In the genomic region with DNA sequence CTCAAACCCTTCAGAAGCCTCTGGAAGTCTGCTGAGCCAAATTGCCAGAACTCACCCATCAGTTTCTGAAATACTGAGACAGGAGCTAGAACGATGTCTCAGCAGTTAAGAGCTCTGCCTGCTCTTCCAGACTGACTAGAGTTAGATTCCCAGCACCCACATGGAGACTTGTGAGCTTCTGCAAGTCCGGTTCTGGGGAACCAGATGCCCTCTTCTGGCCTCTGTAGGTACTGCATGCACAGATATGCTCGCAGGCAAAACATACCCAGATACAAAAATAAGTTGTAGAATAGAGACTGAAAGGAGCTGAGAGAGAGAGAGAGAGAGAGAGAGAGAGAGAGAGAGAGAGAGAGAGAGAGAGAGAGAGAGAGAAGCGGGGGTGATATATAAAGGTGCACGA, we compare ENCODE assay signal across 10 mouse cellular contexts. TPM values are rescaled to one million over a fixed set of nuclear protein-coding genes. Genes with fewer than 3 reads are reported as not detected.
DNase-seq lines count a peak whose midpoint lies in the region; TF ChIP-seq lines count a peak whose summit lies in the region.
"Had no signal": no experiment of that assay in that cellular context is flagged by ENCODE, and none has a peak within 500 bp of the region (broad histone marks: within the 10 kb centered on the region; RNA-seq: fewer than 3 reads in every experiment).

No protein-coding gene starts in this region.

- intact Hi-C loops in left cerebral cortex, postnatal 10 days (cut with DNase I) = no loop called here

- H3K4me3 ChIP-seq in layer of hippocampus, adult 2 months = no peak overlapping the region
- H3K4me3 ChIP-seq: midbrain, embryonic 10.5 days; neural tube, embryonic 12.5 days; stomach, embryonic 15.5 days had no signal

- TF ChIP-seq POLR2A in brain, embryonic 14.5 days (IDR thresholded peaks at IDR 0.05; ENCODE audit: borderline replicate concordance, extremely low read depth, insufficient read depth, insufficient read length, poor library complexity, severe bottlenecking) = no peak

- DNase-seq in layer of hippocampus, adult 2 months (ENCODE audit: low spot score in 2 of 2) = no peak
- DNase-seq in layer of hippocampus, postnatal 36 days = no peak
- DNase-seq in 416B (ENCODE audit: low read depth) = peak; percentile 67
- peak; percentile 36 for DNase-seq in CD4-positive helper T cell, adult 2 months (ENCODE audit: low read depth, low spot score)
- no peak for DNase-seq in brain, embryonic 14.5 days (ENCODE audit: low read depth)
- DNase-seq in left cerebral cortex, postnatal 10 days (ENCODE audit: extremely low spot score in 1 of 2, low spot score in 2 of 2) = no peak
- DNase-seq in layer of hippocampus, adult 8-10 months (ENCODE audit: low spot score in 2 of 2) = no peak

- peak; percentile 63 for TF ChIP-seq CTCF in layer of hippocampus, adult 2 months (conservative IDR thresholded peaks at IDR 0.05)
- peak; percentile 43; the same call in 1 of the 2 replicates for TF ChIP-seq CTCF in brain, embryonic 14.5 days (IDR thresholded peaks at IDR 0.05; ENCODE audit: borderline replicate concordance, extremely low read depth, insufficient read depth, insufficient read length)

- no peak overlapping the region for H3K27ac ChIP-seq in layer of hippocampus, adult 2 months
- H3K27ac ChIP-seq: midbrain, embryonic 10.5 days; neural tube, embryonic 12.5 days; stomach, embryonic 15.5 days had no signal

RNA-seq across cellular contexts. Expression of a gene that starts 24.5 kb away (rescaled TPM):
- 1 to 10 TPM; 1.7 to 1.8 TPM for total RNA-seq in layer of hippocampus, adult 2 months (2021)
- 1 to 10 TPM; 1.3 to 2.0 TPM for total RNA-seq in layer of hippocampus, postnatal 36 days (2021)
- 0.34 and 0.44 TPM in 2 replicates for polyA plus RNA-seq in brain, embryonic 14.5 days (2012; rRNA removed)
- under 1 TPM; 0.79 to 0.81 TPM for total RNA-seq in left cerebral cortex, postnatal 10 days (2021)
- total RNA-seq in layer of hippocampus, adult 8-10 months (2022) = 1 to 10 TPM; 1.6 to 3.6 (median 2.1) TPM

RNA-seq across cellular contexts. Expression of a gene that starts 47.4 kb away (rescaled TPM):
- total RNA-seq in layer of hippocampus, adult 2 months (2021) = 10 to 100 TPM; 43.9 to 47.0 TPM
- total RNA-seq in layer of hippocampus, postnatal 36 days (2021) = 10 to 100 TPM; 45.6 to 45.9 TPM
- polyA plus RNA-seq in brain, embryonic 14.5 days (2012; rRNA removed) = 71.3 and 95.6 TPM in 2 replicates
- 10 to 100 TPM; 62.9 to 65.1 TPM for total RNA-seq in left cerebral cortex, postnatal 10 days (2021)
- total RNA-seq in layer of hippocampus, adult 8-10 months (2022) = 10 to 100 TPM; 41.0 to 46.7 (median 42.8) TPM

Comparison
In these comparisons a context has a peak if more than half of its experiments do, and no peak if none do; other contexts are left out.
1. DNase-seq: peak in 416B (single experiment) and CD4-positive helper T cell, adult 2 months (single experiment); none in layer of hippocampus, adult 2 months (0 of 2), layer of hippocampus, postnatal 36 days (0 of 2), brain, embryonic 14.5 days (single experiment), left cerebral cortex, postnatal 10 days (0 of 2) and layer of hippocampus, adult 8-10 months (0 of 2).